Mouse (Mus musculus) olfactory bulb, adult 2 months (tissue): ENCODE data around the gene Fitm2. TPM values are rescaled to one million over a fixed set of nuclear protein-coding genes. Genes with fewer than 3 reads are reported as not detected.

Experiments used
- H3K27ac ChIP-seq: fragments of 200-500 bp; 2 replicates; pipeline ENCODE4 v1.5.1; 2012; ENCODE audit warnings: low read depth, low read length; ENCODE audit not compliant: insufficient read depth
- H3K4me1 ChIP-seq: fragments of 200-500 bp; 2 replicates; pipeline ENCODE4 v1.6.1; 2012; ENCODE audit warnings: low read length; ENCODE audit not compliant: control insufficient read depth, insufficient read depth
- H3K4me3 ChIP-seq: fragments of 200-500 bp; 2 replicates; pipeline ENCODE4 v1.5.1; 2012; ENCODE audit warnings: mild to moderate bottlenecking, low read depth, low read length, moderate library complexity; ENCODE audit not compliant: insufficient read depth
- CTCF ChIP-seq: fragments of 200-500 bp; IDR thresholded peaks from 2 replicates; pipeline ENCODE4 v1.5.1; 2012; ENCODE audit warnings: low read depth, mild to moderate bottlenecking, low read length, moderate library complexity; ENCODE audit not compliant: insufficient read depth
- POLR2A ChIP-seq: fragments of 200-500 bp; IDR thresholded peaks from 2 replicates; pipeline ENCODE4 v1.6.1; 2012; ENCODE audit warnings: mild to moderate bottlenecking, low read depth, low read length, moderate library complexity; ENCODE audit not compliant: insufficient read depth
- WGBS: fragments of 180-500 bp; shearing (Covaris S2); methylation state at CpG from one replicate; pipeline ENCODE4 v1.1.7; 2018; 5-methylcytosine and 5-hydroxymethylcytosine counted together
- polyA plus RNA-seq: library from polyadenylated mRNA; stranded (reverse); fragments of >200 nt; gene quantifications from 2 replicates; pipeline ENCODE4 v1.2.4, GENCODE M21; 2012; ENCODE audit warnings: low replicate concordance; ENCODE audit not compliant: missing spikeins, insufficient read depth, insufficient read length

The Fitm2 gene
- polyA plus RNA-seq, 1 experiment = not detected

GRCm38 (mm10) chr2:163490656-163491055, 18.2 kb upstream of the Fitm2 start:
- WGBS = 90% methylated on average over 17 of the region's 17 CpGs
- Histone ChIP-seq H3K27ac (no peak overlapping the region), H3K4me1 (no peaks in the 10 kb centered on the region), H3K4me3 (no peak overlapping the region)
- TF ChIP-seq POLR2A (no peak), CTCF (no peak)

DNA sequence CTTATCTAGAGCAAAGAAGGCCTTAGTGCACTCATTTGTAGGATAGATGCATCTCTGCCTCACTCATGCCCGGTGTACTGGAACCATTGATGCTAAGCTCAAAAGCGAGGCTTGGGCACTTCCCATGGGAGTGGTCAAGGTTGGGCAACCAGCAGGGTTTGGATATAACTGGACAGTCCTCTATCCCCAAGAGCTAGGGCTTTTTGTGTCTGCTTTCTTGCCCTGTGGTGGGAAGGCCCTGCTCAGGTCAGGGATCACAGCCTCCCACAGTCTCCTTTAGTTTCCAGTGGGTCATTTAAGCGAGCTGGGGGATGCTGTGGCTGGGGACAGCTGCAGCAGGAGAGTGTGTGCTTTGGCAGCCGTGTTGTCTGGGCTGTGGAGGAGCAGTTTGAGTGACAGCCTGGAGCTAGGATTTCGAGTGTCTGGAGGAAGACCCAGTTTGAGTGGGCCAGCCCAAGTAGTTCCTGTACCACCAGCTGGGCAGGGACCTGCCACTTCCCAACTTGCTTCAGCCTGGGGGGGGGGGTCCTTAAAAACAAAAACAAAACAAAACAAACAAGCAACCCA, 17.4 kb upstream of the Fitm2 start:
- TF ChIP-seq POLR2A = no peak
- no peak for TF ChIP-seq CTCF
- Histone ChIP-seq H3K4me1 (no peaks in the 10 kb centered on the region), H3K4me3 (no peak overlapping the region), H3K27ac (no peak overlapping the region)
- 60% methylated on average over 5 of the region's 5 CpGs for WGBS

- no peak overlapping the region for H3K27ac ChIP-seq
- 91% methylated on average over 3 of the region's 3 CpGs for WGBS
- H3K4me1 ChIP-seq = no peaks in the 10 kb centered on the region
- TF ChIP-seq CTCF (no peak), POLR2A (no peak)
- H3K4me3 ChIP-seq = no peak overlapping the region
Observed at GRCm38 (mm10) chr2:163487360-163487759, 14.9 kb upstream of the Fitm2 start.

DNA sequence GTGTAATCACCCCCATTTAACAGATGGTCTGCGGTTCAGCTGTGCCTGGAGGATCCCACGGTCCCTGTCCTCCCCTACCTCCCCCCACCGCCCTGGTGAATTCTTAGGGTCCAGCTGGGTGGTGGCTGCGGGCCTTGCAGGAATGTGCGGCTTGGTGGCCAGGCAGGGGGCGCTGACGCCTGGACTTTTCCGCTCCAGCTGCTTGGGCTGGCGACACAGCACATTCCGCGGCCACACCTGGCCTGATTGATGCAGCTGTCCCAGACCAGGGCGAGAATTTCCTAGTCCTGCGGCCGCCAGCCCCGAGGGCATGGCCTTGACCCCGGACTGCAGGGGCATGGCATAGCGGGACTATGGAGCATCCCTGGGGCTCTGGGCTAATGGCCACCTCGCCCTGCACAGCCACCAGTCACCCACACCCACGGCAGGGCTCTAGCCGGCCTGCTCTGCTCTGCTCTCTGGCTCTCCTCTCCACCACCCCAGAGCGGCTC, 9.2 kb upstream of the Fitm2 start:
- no peak for TF ChIP-seq CTCF
- no peak for TF ChIP-seq POLR2A
- Histone ChIP-seq H3K27ac (no peak overlapping the region), H3K4me3 (no peak overlapping the region), H3K4me1 (peaks cover 5% of the 10 kb centered on the region)
- WGBS = 9% methylated on average over 21 of the region's 21 CpGs

- Histone ChIP-seq H3K27ac (no peak overlapping the region), H3K4me1 (peaks cover 5% of the 10 kb centered on the region), H3K4me3 (no peak overlapping the region)
- TF ChIP-seq POLR2A (no peak), CTCF (peak; percentile 26; the same call in 1 of the 2 replicates)
- 51% methylated on average over 18 of the region's 18 CpGs for WGBS
Observed at GRCm38 (mm10) chr2:163480191-163480825, 7.9 kb upstream of the Fitm2 start.

GRCm38 (mm10) chr2:163471710-163472465, 541 bp downstream of the Fitm2 start:
- no peak for TF ChIP-seq POLR2A
- no peak for TF ChIP-seq CTCF
- 3% methylated on average over 36 of the region's 36 CpGs for WGBS
- Histone ChIP-seq H3K4me3 (peak overlapping the region; percentile 66), H3K4me1 (0 out of 2 replicates have a peak, but pooled peaks cover 6% of the 10 kb centered on the region), H3K27ac (no peak overlapping the region)

GRCm38 (mm10) chr2:163471136-163471535, 1.3 kb downstream of the Fitm2 start:
- 37% methylated on average over 3 of the region's 3 CpGs for WGBS

DNA sequence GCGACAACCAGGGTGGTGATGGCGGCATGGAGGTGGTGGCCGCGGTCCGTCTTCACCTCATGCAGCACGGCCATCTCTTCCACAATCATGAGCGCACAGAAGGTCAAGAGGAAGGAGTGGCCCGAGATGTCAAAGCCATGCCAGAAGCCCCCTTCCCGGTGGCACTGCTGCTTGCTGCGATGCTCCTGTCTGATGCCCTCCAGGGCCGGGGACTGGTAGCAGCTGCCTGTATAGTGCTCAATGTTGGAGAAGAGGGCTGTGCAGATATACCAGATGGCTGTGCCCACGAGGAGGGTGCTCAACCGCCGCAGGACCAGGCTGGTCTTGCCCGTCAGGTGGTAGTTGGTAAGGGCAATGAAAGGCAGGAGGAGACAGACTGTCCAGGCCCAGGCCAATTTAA, 2.7 kb downstream of the Fitm2 start:
- Histone ChIP-seq H3K4me3 (no peak overlapping the region), H3K27ac (no peak overlapping the region), H3K4me1 (0 out of 2 replicates have a peak, but pooled peaks cover 6% of the 10 kb centered on the region)
- WGBS = 96% methylated on average over 15 of the region's 15 CpGs
- TF ChIP-seq CTCF (no peak), POLR2A (no peak)

More at GRCm38 (mm10) chr2:163471136-163471535, 1.3 kb downstream of the Fitm2 start:
- Histone ChIP-seq H3K27ac (no peak overlapping the region), H3K4me1 (0 out of 2 replicates have a peak, but pooled peaks cover 6% of the 10 kb centered on the region), H3K4me3 (no peak overlapping the region)
- TF ChIP-seq POLR2A (no peak), CTCF (no peak)

- no peak for TF ChIP-seq CTCF
- no peak for TF ChIP-seq POLR2A
- WGBS = 96% methylated on average over 6 of the region's 6 CpGs
- Histone ChIP-seq H3K27ac (no peak overlapping the region), H3K4me3 (no peak overlapping the region), H3K4me1 (0 out of 2 replicates have a peak, but pooled peaks cover 6% of the 10 kb centered on the region)
Observed at GRCm38 (mm10) chr2:163468866-163469265, 3.6 kb downstream of the Fitm2 start.
